ENCODE assay signal across 15 mouse cellular contexts in genomic region chr9:28440192-28440795, GRCm38 (mm10).
DNase-seq lines count a peak whose midpoint lies in the region; ATAC-seq and TF ChIP-seq lines count a peak whose summit lies in the region.
"Had no signal": no experiment of that assay in that cellular context is flagged by ENCODE, and none has a peak within 500 bp of the region (broad histone marks: within the 10 kb centered on the region; RNA-seq: fewer than 3 reads in every experiment).

No protein-coding gene starts in this region.

- no peak overlapping the region for H3K4me3 ChIP-seq in hindbrain, embryonic 15.5 days
- H3K4me3 ChIP-seq in hindbrain, embryonic 12.5 days = no peak overlapping the region
- no peak overlapping the region for H3K4me3 ChIP-seq in hindbrain, embryonic 16.5 days (ENCODE audit: low read length)
- H3K4me3 ChIP-seq: erythroblast, embryonic 14.5 days; heart, embryonic 10.5 days; liver, embryonic 15.5 days had no signal

- DNase-seq in brain, embryonic 14.5 days (ENCODE audit: low read depth) = peak; percentile 75
- DNase-seq in cerebellum, postnatal 10 days = peak; percentile 79 to 81
- no peak for DNase-seq in kidney, adult 9 months
- no peak for DNase-seq in lung, postnatal 14 days
- DNase-seq: heart, postnatal 36 days; kidney, adult 2 months; lung, postnatal 4 days; thymus, adult 18-20 months had no signal

- peak; percentile 25; the same call in 1 of the 2 replicates for ATAC-seq in hindbrain, embryonic 15.5 days (ENCODE audit: low FRiP score, low read depth)
- ATAC-seq in hindbrain, embryonic 12.5 days (ENCODE audit: low FRiP score) = no peak
- peak; percentile 57 for ATAC-seq in hindbrain, embryonic 16.5 days

- H3K4me2 ChIP-seq in hindbrain, embryonic 15.5 days = no peak overlapping the region
- H3K4me2 ChIP-seq in hindbrain, embryonic 12.5 days (replicated peaks) = no peak overlapping the region
- H3K4me2 ChIP-seq in hindbrain, embryonic 16.5 days (ENCODE audit: low read length) = peak overlapping the region; percentile 19; the same call in 1 of the 2 replicates
- H3K4me2 ChIP-seq: liver, embryonic 15.5 days had no signal

- TF ChIP-seq POLR2A in brain, embryonic 14.5 days (IDR thresholded peaks at IDR 0.05; ENCODE audit: borderline replicate concordance, extremely low read depth, insufficient read depth, insufficient read length, poor library complexity, severe bottlenecking) = no peak

- no peaks in the 10 kb centered on the region for H3K9me3 ChIP-seq in hindbrain, embryonic 15.5 days
- H3K9me3 ChIP-seq in hindbrain, embryonic 12.5 days (replicated peaks) = no peaks in the 10 kb centered on the region
- no peaks in the 10 kb centered on the region for H3K9me3 ChIP-seq in hindbrain, embryonic 16.5 days (ENCODE audit: control insufficient read depth, low read length)
- H3K9me3 ChIP-seq: heart, embryonic 10.5 days; liver, embryonic 15.5 days had no signal

- H3K27ac ChIP-seq in hindbrain, embryonic 15.5 days (replicated peaks) = peak overlapping the region; percentile 57
- no peak overlapping the region for H3K27ac ChIP-seq in hindbrain, embryonic 12.5 days
- peak overlapping the region; percentile 51; the same call in 1 of the 2 replicates for H3K27ac ChIP-seq in hindbrain, embryonic 16.5 days (ENCODE audit: low read depth, low read length)
- H3K27ac ChIP-seq: heart, embryonic 10.5 days; liver, embryonic 15.5 days had no signal

- H3K4me1 ChIP-seq in hindbrain, embryonic 15.5 days (replicated peaks) = peaks cover 24% of the 10 kb centered on the region
- peaks cover 8% of the 10 kb centered on the region; the same call in 1 of the 2 replicates for H3K4me1 ChIP-seq in hindbrain, embryonic 12.5 days
- peaks cover 10% of the 10 kb centered on the region for H3K4me1 ChIP-seq in hindbrain, embryonic 16.5 days (ENCODE audit: control insufficient read depth, insufficient read depth, low read depth, low read length)
- H3K4me1 ChIP-seq: liver, embryonic 15.5 days had no signal

- no peak for TF ChIP-seq CTCF in brain, embryonic 14.5 days (IDR thresholded peaks at IDR 0.05; ENCODE audit: borderline replicate concordance, extremely low read depth, insufficient read depth, insufficient read length)

- H3K27me3 ChIP-seq in hindbrain, embryonic 15.5 days = no peaks in the 10 kb centered on the region
- H3K27me3 ChIP-seq in hindbrain, embryonic 12.5 days = no peaks in the 10 kb centered on the region; the same call in none of the 2 replicates
- H3K27me3 ChIP-seq in hindbrain, embryonic 16.5 days (replicated peaks; ENCODE audit: control insufficient read depth, insufficient read depth, low read length) = no peaks in the 10 kb centered on the region
- H3K27me3 ChIP-seq: liver, embryonic 15.5 days had no signal

- no peaks in the 10 kb centered on the region for H3K36me3 ChIP-seq in hindbrain, embryonic 15.5 days
- H3K36me3 ChIP-seq in hindbrain, embryonic 12.5 days = no peaks in the 10 kb centered on the region
- H3K36me3 ChIP-seq in hindbrain, embryonic 16.5 days (ENCODE audit: control insufficient read depth, insufficient read depth, low read length) = no peaks in the 10 kb centered on the region
- H3K36me3 ChIP-seq: G1E; heart, embryonic 10.5 days; liver, embryonic 15.5 days had no signal

- 33% methylated on average over 3 of the region's 3 CpGs for WGBS in hindbrain, embryonic 15.5 days
- 70% methylated on average over 3 of the region's 3 CpGs for WGBS in hindbrain, embryonic 12.5 days
- WGBS in hindbrain, embryonic 16.5 days = 39% methylated on average over 3 of the region's 3 CpGs

- no peak overlapping the region for H3K9ac ChIP-seq in hindbrain, embryonic 15.5 days
- no peak overlapping the region for H3K9ac ChIP-seq in hindbrain, embryonic 12.5 days
- no peak overlapping the region for H3K9ac ChIP-seq in hindbrain, embryonic 16.5 days (ENCODE audit: low read depth, low read length)
- H3K9ac ChIP-seq: liver, embryonic 15.5 days had no signal

Comparison
In these comparisons a context has a peak if more than half of its experiments do, and no peak if none do; other contexts are left out.
1. DNase-seq: peak in brain, embryonic 14.5 days (single experiment) and cerebellum, postnatal 10 days (2 of 2); none in kidney, adult 9 months (single experiment) and lung, postnatal 14 days (single experiment).